ENCODE assay signal across 8 mouse cellular contexts in genomic region chr11:93099431-93100370, GRCm38 (mm10). TPM values are rescaled to one million over a fixed set of nuclear protein-coding genes. Genes with fewer than 3 reads are reported as not detected.
DNase-seq lines count a peak whose midpoint lies in the region; ATAC-seq and TF ChIP-seq lines count a peak whose summit lies in the region.

No protein-coding gene starts in this region.

- H3K36me3 ChIP-seq in heart, embryonic 10.5 days: no peaks in the 10 kb centered on the region
- H3K36me3 ChIP-seq in heart, adult 2 months (ENCODE audit: control insufficient read depth, insufficient read depth, low read length): no peaks in the 10 kb centered on the region
- H3K36me3 ChIP-seq in E14TG2a.4 (ENCODE audit: insufficient read depth, low read length): no peaks in the 10 kb centered on the region
- no peaks in the 10 kb centered on the region for H3K36me3 ChIP-seq in intestine, postnatal 0 days (ENCODE audit: control insufficient read depth, insufficient read depth)

- no peaks in the 10 kb centered on the region for H3K79me2 ChIP-seq in heart, adult 2 months (replicated peaks; ENCODE audit: control insufficient read depth, insufficient read depth, low read length)

- TF ChIP-seq POLR2A in heart, adult 2 months (IDR thresholded peaks at IDR 0.05; ENCODE audit: insufficient read depth, low read depth, low read length): no peak

- no peak for ATAC-seq in intestine, postnatal 0 days
- ATAC-seq in monocyte, adult 5-6 weeks (replicated peaks; ENCODE audit: insufficient number of reproducible peaks, low FRiP score, low TSS enrichment, poor library complexity, severe bottlenecking): no peak

- TF ChIP-seq CTCF in heart, adult 2 months (IDR thresholded peaks at IDR 0.05): no peak
- TF ChIP-seq CTCF in E14TG2a.4 (conservative IDR thresholded peaks at IDR 0.05; ENCODE audit: low read length): no peak
- TF ChIP-seq CTCF in intestine, postnatal 0 days (IDR thresholded peaks at IDR 0.05; ENCODE audit: low read depth): no peak

- H3K9ac ChIP-seq in heart, adult 2 months (ENCODE audit: low read depth, low read length): no peak overlapping the region
- H3K9ac ChIP-seq in intestine, postnatal 0 days (ENCODE audit: low read depth, low read length): no peak overlapping the region

- peak overlapping the region; percentile 55 for H3K4me3 ChIP-seq in heart, embryonic 10.5 days
- no peak overlapping the region for H3K4me3 ChIP-seq in heart, adult 2 months
- H3K4me3 ChIP-seq in E14TG2a.4 (replicated peaks; ENCODE audit: low read length): peak overlapping the region; percentile 76
- H3K4me3 ChIP-seq in intestine, postnatal 0 days (ENCODE audit: low read depth, low read length): peak overlapping the region; percentile 30

- peak overlapping the region; percentile 63 for H3K4me2 ChIP-seq in intestine, postnatal 0 days (replicated peaks; ENCODE audit: low read depth)

- intact Hi-C loops in heart, adult 2 months (cut with DNase I): no loop called here
- intact Hi-C loops in gastrocnemius, postnatal 14 days (cut with DNase I; ENCODE audit: low total_unique reads): no loop called here

- WGBS in heart, embryonic 10.5 days: 2% methylated on average over 52 of the region's 53 CpGs
- 2% methylated on average over 53 of the region's 53 CpGs for WGBS in heart, adult 2 months
- WGBS in intestine, postnatal 0 days: 3% methylated on average over 53 of the region's 53 CpGs

- peaks cover 65% of the 10 kb centered on the region for H3K27me3 ChIP-seq in heart, embryonic 10.5 days (ENCODE audit: insufficient read depth, poor library complexity, severe bottlenecking)
- H3K27me3 ChIP-seq in heart, adult 2 months (ENCODE audit: control insufficient read depth, insufficient read depth, low read length): peaks cover 17% of the 10 kb centered on the region
- peaks cover 70% of the 10 kb centered on the region for H3K27me3 ChIP-seq in E14TG2a.4 (ENCODE audit: insufficient read depth, low read length)
- H3K27me3 ChIP-seq in intestine, postnatal 0 days (replicated peaks; ENCODE audit: control insufficient read depth, insufficient read depth, low read length): peaks cover 43% of the 10 kb centered on the region

- H3K9me3 ChIP-seq in heart, embryonic 10.5 days: no peaks in the 10 kb centered on the region
- H3K9me3 ChIP-seq in E14TG2a.4 (ENCODE audit: low read length): no peaks in the 10 kb centered on the region
- H3K9me3 ChIP-seq in intestine, postnatal 0 days (ENCODE audit: control insufficient read depth): no peaks in the 10 kb centered on the region

- TF ChIP-seq EP300 in heart, adult 2 months (IDR thresholded peaks at IDR 0.05; ENCODE audit: insufficient read depth, low read depth, low read length): no peak

- H3K4me1 ChIP-seq in heart, embryonic 10.5 days: peaks cover 19% of the 10 kb centered on the region
- H3K4me1 ChIP-seq in heart, adult 2 months (ENCODE audit: control insufficient read depth, insufficient read depth, low read length): no peaks in the 10 kb centered on the region
- peaks cover 26% of the 10 kb centered on the region for H3K4me1 ChIP-seq in E14TG2a.4 (replicated peaks; ENCODE audit: low read depth, low read length)
- no peaks in the 10 kb centered on the region for H3K4me1 ChIP-seq in intestine, postnatal 0 days (replicated peaks; ENCODE audit: control insufficient read depth, insufficient read depth, low read length)

- H3K27ac ChIP-seq in heart, embryonic 10.5 days: no peak overlapping the region
- no peak overlapping the region for H3K27ac ChIP-seq in heart, adult 2 months
- no peak overlapping the region for H3K27ac ChIP-seq in intestine, postnatal 0 days (ENCODE audit: low read depth, low read length)

- no peak for DNase-seq in heart, embryonic 10.5 days (ENCODE audit: low spot score)
- no peak for DNase-seq in heart, adult 2 months
- DNase-seq in embryo, embryonic 9.5 days (ENCODE audit: extremely low spot score): peak; percentile 15
- DNase-seq in retina, embryonic 14.5 days (ENCODE audit: low spot score): peak; percentile 14
- no peak for DNase-seq in gastrocnemius, postnatal 14 days

RNA-seq across cellular contexts. Expression of gene Car10, which starts 1.9 kb away (rescaled TPM):
- polyA plus RNA-seq in heart, embryonic 10.5 days (2016; fragmentation: Nextera tagmentation; extraction: Ambion mirVana): 0.09 TPM in 1 of 2 replicates, not detected in the other
- not detected for total RNA-seq in heart, adult 2 months (2021)
- polyA plus RNA-seq in heart, adult 2 months (2012; rRNA removed): not detected in 2 replicates
- 0.20 and 0.21 TPM in 2 replicates for polyA plus RNA-seq in intestine, postnatal 0 days (2015; fragmentation: Nextera tagmentation; extraction: Ambion mirVana)
- 0.19 TPM in 1 of 3 replicates, not detected in the others for total RNA-seq in monocyte, adult 5-6 weeks (2017)
- total RNA-seq in gastrocnemius, postnatal 14 days (2021): under 1 TPM in 1 of 2 experiments, not detected in 1; 0.33 TPM

Comparison
In these comparisons a context has a peak if more than half of its experiments do, and no peak if none do; other contexts are left out.
1. DNase-seq: peak in embryo, embryonic 9.5 days (single experiment) and retina, embryonic 14.5 days (single experiment); none in heart, embryonic 10.5 days (single experiment), heart, adult 2 months (0 of 2) and gastrocnemius, postnatal 14 days (single experiment).